Mouse (Mus musculus): ENCODE data around the gene Adra1d. TPM values are rescaled to one million over a fixed set of nuclear protein-coding genes. Genes with fewer than 3 reads are reported as not detected.

The Adra1d gene
- 1.2 and 1.6 TPM in 2 replicates for polyA plus RNA-seq (2015; fragmentation: Nextera tagmentation; extraction: Ambion mirVana)

GRCm38 (mm10) chr2:131561891-131562585, at the start of gene Adra1d:
Gene Adra1d, minus strand, starts transcription at chr2:131562283.

Other genes with a start within 250 kb of the Adra1d start
- 9.3 and 10.3 TPM in 2 replicates for gene Rnf24, start 209.4 kb downstream of the Adra1d start, polyA plus RNA-seq (2015; fragmentation: Nextera tagmentation; extraction: Ambion mirVana)
- gene Smox, start 70.8 kb downstream of the Adra1d start, polyA plus RNA-seq (2015; fragmentation: Nextera tagmentation; extraction: Ambion mirVana) = 94.2 and 102 TPM in 2 replicates

Measured in neural tube, postnatal 0 days (tissue).